In genomic region chr4:63228943-63229342, GRCm38 (mm10) we compare ENCODE assay signal across 8 mouse cellular contexts. TPM values are rescaled to one million over a fixed set of nuclear protein-coding genes. Genes with fewer than 3 reads are reported as not detected.
DNase-seq lines count a peak whose midpoint lies in the region; ATAC-seq lines count a peak whose summit lies in the region.

No protein-coding gene starts in this region.

- H3K27me3 ChIP-seq in neural tube, embryonic 13.5 days: no peaks in the 10 kb centered on the region

- H3K9ac ChIP-seq in neural tube, embryonic 13.5 days: peak overlapping the region; percentile 17; the same call in 1 of the 2 replicates

- no peaks in the 10 kb centered on the region for H3K9me3 ChIP-seq in neural tube, embryonic 13.5 days

- no peak overlapping the region for H3K4me3 ChIP-seq in neural tube, embryonic 13.5 days

- no peaks in the 10 kb centered on the region for H3K36me3 ChIP-seq in neural tube, embryonic 13.5 days

- 0 out of 2 replicates have a peak overlapping the region, but pooled peaks have one; percentile 43 for H3K27ac ChIP-seq in neural tube, embryonic 13.5 days (replicated peaks)

- DNase-seq in gastrocnemius, postnatal 25 days: peak; percentile 22
- no peak for DNase-seq in gastrocnemius, adult 18-20 months (ENCODE audit: low spot score)
- peak; percentile 54 for DNase-seq in adrenal gland, postnatal 25 days
- peak; percentile 64 to 65 for DNase-seq in frontal cortex, postnatal 36 days (ENCODE audit: low spot score in 2 of 2)
- peak; percentile 47 for DNase-seq in left cerebral cortex, adult 11 months (ENCODE audit: low spot score)
- DNase-seq in spleen, postnatal 10 days (ENCODE audit: low spot score in 2 of 2): no peak
- no peak for DNase-seq in thymus, postnatal 0 days (ENCODE audit: low spot score)

- peak; percentile 44 for ATAC-seq in neural tube, embryonic 13.5 days (ENCODE audit: low read depth)

- WGBS in neural tube, embryonic 13.5 days: 39% methylated on average over 5 of the region's 5 CpGs

- peaks cover 57% of the 10 kb centered on the region for H3K4me1 ChIP-seq in neural tube, embryonic 13.5 days (replicated peaks)

- no peak overlapping the region for H3K4me2 ChIP-seq in neural tube, embryonic 13.5 days

RNA-seq across cellular contexts. Expression of gene Col27a1, which starts 15.1 kb away (rescaled TPM):
- total RNA-seq in gastrocnemius, postnatal 25 days (2021): under 1 TPM; 0.92 to 0.94 TPM
- under 1 TPM; 0.46 to 0.47 TPM for total RNA-seq in gastrocnemius, adult 18-20 months (2021)
- total RNA-seq in adrenal gland, postnatal 25 days (2021): 9.3 and 11.7 TPM in 2 replicates
- polyA plus RNA-seq in neural tube, embryonic 13.5 days (2015; fragmentation: Nextera tagmentation; extraction: Ambion mirVana): 3.0 and 4.6 TPM in 2 replicates
- 1.8 and 1.9 TPM in 2 replicates for polyA plus RNA-seq in thymus, postnatal 0 days (2015; fragmentation: Nextera tagmentation; extraction: Ambion mirVana)

RNA-seq across cellular contexts. Expression of gene Kif12, which starts 57.0 kb away (rescaled TPM):
- total RNA-seq in gastrocnemius, postnatal 25 days (2021): not detected
- not detected for total RNA-seq in gastrocnemius, adult 18-20 months (2021)
- not detected in 2 replicates for total RNA-seq in adrenal gland, postnatal 25 days (2021)
- not detected in 2 replicates for polyA plus RNA-seq in neural tube, embryonic 13.5 days (2015; fragmentation: Nextera tagmentation; extraction: Ambion mirVana)
- 0.19 and 0.26 TPM in 2 replicates for polyA plus RNA-seq in thymus, postnatal 0 days (2015; fragmentation: Nextera tagmentation; extraction: Ambion mirVana)

Comparison
In these comparisons a context has a peak if more than half of its experiments do, and no peak if none do; other contexts are left out.
1. DNase-seq: peak in gastrocnemius, postnatal 25 days (single experiment), adrenal gland, postnatal 25 days (single experiment), frontal cortex, postnatal 36 days (2 of 2) and left cerebral cortex, adult 11 months (single experiment); none in gastrocnemius, adult 18-20 months (single experiment), spleen, postnatal 10 days (0 of 2) and thymus, postnatal 0 days (single experiment).